Comparison of ENCODE assay signal across 12 mouse cellular contexts in the genomic region with DNA sequence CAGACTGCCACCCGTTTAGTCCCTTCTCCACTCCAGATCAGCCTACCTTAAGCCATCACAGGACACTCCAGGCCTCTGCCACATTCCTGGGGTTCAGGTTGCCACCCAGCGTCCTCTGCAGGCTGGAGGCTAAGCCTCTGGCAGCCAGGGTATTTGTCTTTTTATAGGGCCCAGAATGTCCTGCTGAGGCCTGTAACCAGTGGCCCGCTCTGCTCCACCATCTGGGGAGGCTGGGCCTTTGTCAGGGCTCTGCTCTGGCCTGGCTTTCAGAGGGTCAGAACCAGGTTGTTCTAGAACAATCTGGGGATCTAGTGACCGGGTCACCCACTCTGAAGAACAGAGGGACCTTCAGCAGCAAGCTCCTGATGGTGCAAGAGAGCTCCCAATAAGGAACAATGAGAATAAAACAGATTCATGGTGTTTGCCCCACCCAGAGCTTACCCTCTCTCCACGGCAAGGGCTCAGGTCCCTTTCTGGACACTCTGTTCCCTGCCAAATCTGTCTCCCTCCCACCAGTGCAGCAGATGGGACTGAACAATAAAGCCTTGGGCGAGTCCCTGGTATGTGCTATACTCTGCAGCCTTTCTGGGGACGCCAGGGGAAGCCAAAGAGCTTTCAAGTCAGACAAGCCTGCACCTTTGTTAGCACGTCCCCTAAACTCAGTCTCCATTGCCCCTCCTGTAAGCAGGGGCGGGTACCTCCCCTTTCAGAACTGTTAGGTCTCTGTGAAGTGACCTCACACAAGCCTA. TPM values are rescaled to one million over a fixed set of nuclear protein-coding genes. Genes with fewer than 3 reads are reported as not detected.
DNase-seq lines count a peak whose midpoint lies in the region; ATAC-seq and TF ChIP-seq lines count a peak whose summit lies in the region.
"Had no signal": no experiment of that assay in that cellular context is flagged by ENCODE, and none has a peak within 500 bp of the region (broad histone marks: within the 10 kb centered on the region; RNA-seq: fewer than 3 reads in every experiment).

No protein-coding gene starts in this region.

- no peak overlapping the region for H3K4me2 ChIP-seq in limb, embryonic 12.5 days
- peak overlapping the region; percentile 27 for H3K4me2 ChIP-seq in myocyte (ENCODE audit: low read depth)
- H3K4me2 ChIP-seq in liver, embryonic 11.5 days: no peak overlapping the region
- H3K4me2 ChIP-seq: embryonic facial prominence, embryonic 13.5 days had no signal

- H3ac ChIP-seq in myocyte (ENCODE audit: control insufficient read depth, insufficient read length): no peak overlapping the region

- no peak for TF ChIP-seq POLR2A in myocyte (IDR thresholded peaks at IDR 0.05; ENCODE audit: insufficient read length, low read depth)

- no peak for ATAC-seq in limb, embryonic 12.5 days (ENCODE audit: insufficient number of reproducible peaks, insufficient read depth, low FRiP score, low TSS enrichment, low read depth)
- no peak for ATAC-seq in liver, embryonic 11.5 days (replicated peaks; ENCODE audit: low FRiP score)

- H3K4me3 ChIP-seq in limb, embryonic 12.5 days (replicated peaks): no peak overlapping the region
- no peak overlapping the region for H3K4me3 ChIP-seq in limb, embryonic 10.5 days
- H3K4me3 ChIP-seq in myocyte: no peak overlapping the region
- H3K4me3 ChIP-seq in liver, embryonic 11.5 days (ENCODE audit: low read depth, low read length): no peak overlapping the region
- H3K4me3 ChIP-seq: embryonic facial prominence, embryonic 13.5 days had no signal

- no peak overlapping the region for H3K9ac ChIP-seq in limb, embryonic 12.5 days (replicated peaks)
- no peak overlapping the region for H3K9ac ChIP-seq in liver, embryonic 11.5 days (ENCODE audit: low read depth, low read length)
- H3K9ac ChIP-seq: embryonic facial prominence, embryonic 13.5 days had no signal

- 58% methylated on average over 9 of the region's 9 CpGs for WGBS in limb, embryonic 12.5 days
- 60% methylated on average over 9 of the region's 9 CpGs for WGBS in limb, embryonic 10.5 days
- 57% methylated on average over 9 of the region's 9 CpGs for WGBS in liver, embryonic 11.5 days

- no peak for DNase-seq in limb, embryonic 10.5 days (ENCODE audit: low spot score)
- peak; percentile 86 for DNase-seq in cerebellum, adult 11-12 months
- peak; percentile 51 to 73 for DNase-seq in gastrocnemius, adult 8-10 months (ENCODE audit: low spot score in 2 of 2)
- peak; percentile 59 to 87 for DNase-seq in layer of hippocampus, adult 8-10 months (ENCODE audit: low spot score in 2 of 2)
- peak; percentile 62 to 65 for DNase-seq in thymus, postnatal 36 days
- no peak for DNase-seq in liver, embryonic 11.5 days (ENCODE audit: low spot score)

- H3K27ac ChIP-seq in limb, embryonic 12.5 days: 0 out of 2 replicates have a peak overlapping the region, but pooled peaks have one; percentile 7
- no peak overlapping the region for H3K27ac ChIP-seq in limb, embryonic 10.5 days
- no peak overlapping the region for H3K27ac ChIP-seq in liver, embryonic 11.5 days (ENCODE audit: low read depth, low read length)
- H3K27ac ChIP-seq: embryonic facial prominence, embryonic 13.5 days had no signal

- H3K9me3 ChIP-seq in limb, embryonic 12.5 days: no peaks in the 10 kb centered on the region
- H3K9me3 ChIP-seq in limb, embryonic 10.5 days (replicated peaks): no peaks in the 10 kb centered on the region
- H3K9me3 ChIP-seq in liver, embryonic 11.5 days (ENCODE audit: control insufficient read depth, low read length): no peaks in the 10 kb centered on the region
- H3K9me3 ChIP-seq: embryonic facial prominence, embryonic 13.5 days had no signal

- no peaks in the 10 kb centered on the region for H3K27me3 ChIP-seq in limb, embryonic 12.5 days
- H3K27me3 ChIP-seq in limb, embryonic 10.5 days (ENCODE audit: low read depth, poor library complexity, severe bottlenecking): no peaks in the 10 kb centered on the region
- H3K27me3 ChIP-seq in myocyte (ENCODE audit: control insufficient read depth, insufficient read depth, insufficient read length): no peaks in the 10 kb centered on the region
- H3K27me3 ChIP-seq in liver, embryonic 11.5 days (replicated peaks; ENCODE audit: control insufficient read depth, insufficient read depth, low read length): peaks cover 7% of the 10 kb centered on the region; the same call in 1 of the 2 replicates
- H3K27me3 ChIP-seq: embryonic facial prominence, embryonic 13.5 days had no signal

- H3K36me3 ChIP-seq in limb, embryonic 12.5 days: no peaks in the 10 kb centered on the region
- H3K36me3 ChIP-seq in limb, embryonic 10.5 days: no peaks in the 10 kb centered on the region
- no peaks in the 10 kb centered on the region for H3K36me3 ChIP-seq in myocyte (ENCODE audit: control insufficient read depth, insufficient read depth)
- no peaks in the 10 kb centered on the region for H3K36me3 ChIP-seq in liver, embryonic 11.5 days (ENCODE audit: control insufficient read depth, insufficient read depth, low read length)
- H3K36me3 ChIP-seq: embryonic facial prominence, embryonic 13.5 days had no signal

- no peaks in the 10 kb centered on the region for H3K4me1 ChIP-seq in limb, embryonic 12.5 days (replicated peaks)
- H3K4me1 ChIP-seq in limb, embryonic 10.5 days: peaks cover 5% of the 10 kb centered on the region; the same call in 1 of the 2 replicates
- H3K4me1 ChIP-seq in liver, embryonic 11.5 days (replicated peaks; ENCODE audit: control insufficient read depth, insufficient read depth, low read length): no peaks in the 10 kb centered on the region
- H3K4me1 ChIP-seq: embryonic facial prominence, embryonic 13.5 days had no signal

- no peaks in the 10 kb centered on the region for H3K79me2 ChIP-seq in myocyte (ENCODE audit: control insufficient read depth, insufficient read depth)

TF ChIP-seq in myocyte, 11 proteins besides CTCF, POLR2A, EP300 and RAD21:
- no peak for TF ChIP-seq POLR2AphosphoS2 (IDR thresholded peaks at IDR 0.05; ENCODE audit: insufficient read length, low read depth)
- no peak for TF ChIP-seq TCF3 (IDR thresholded peaks at IDR 0.05; ENCODE audit: insufficient read length, low read depth)
- no peak for TF ChIP-seq SRF (IDR thresholded peaks at IDR 0.05; ENCODE audit: control insufficient read depth, insufficient read length, low read depth)
- TF ChIP-seq MYOD1 (IDR thresholded peaks at IDR 0.05; ENCODE audit: control insufficient read depth in 1 of 3, insufficient read length in 2 of 3, low read depth in 2 of 3): no peak
- TF ChIP-seq MAX (IDR thresholded peaks at IDR 0.05; ENCODE audit: low read depth): no peak
- no peak for TF ChIP-seq REST (IDR thresholded peaks at IDR 0.05; ENCODE audit: insufficient read depth, insufficient read length)
- TF ChIP-seq TCF12 (IDR thresholded peaks at IDR 0.05; ENCODE audit: insufficient read depth, poor library complexity, severe bottlenecking): peak; percentile 3
- TF ChIP-seq MYOG (IDR thresholded peaks at IDR 0.05; ENCODE audit: control insufficient read depth in 1 of 3, insufficient read depth in 1 of 3, insufficient read length in 2 of 3, low read depth in 2 of 3): peak in 1 of 3 experiments; percentile 15
- TF ChIP-seq USF1 (IDR thresholded peaks at IDR 0.05; ENCODE audit: low read depth): no peak
TF ChIP-seq in myocyte: peak in this region for 2.

RNA-seq across cellular contexts. Expression of gene Cacna1s, which starts 8.7 kb away (rescaled TPM):
- 2.4 and 3.7 TPM in 2 replicates for polyA plus RNA-seq in limb, embryonic 12.5 days (2016; fragmentation: Nextera tagmentation; extraction: Ambion mirVana)
- 0.06 TPM in 1 of 2 replicates, not detected in the other for polyA plus RNA-seq in limb, embryonic 10.5 days (2016; fragmentation: Nextera tagmentation; extraction: Ambion mirVana)
- 1,000 to 10,000 TPM in 3 of 4 experiments, 100 to 1,000 TPM in 1; 844 to 1,101 (median 1,067) TPM for total RNA-seq in gastrocnemius, adult 8-10 months (2022)
- total RNA-seq in layer of hippocampus, adult 8-10 months (2022): 1 to 10 TPM in 2 of 4 experiments, under 1 TPM in 2; 0.37 to 1.9 (median 0.79) TPM
- polyA plus RNA-seq in myocyte (2012; fragmentation: generic; extraction: Trizol): 177 TPM
- 0.09 and 0.45 TPM in 2 replicates for polyA plus RNA-seq in liver, embryonic 11.5 days (2014; fragmentation: Nextera tagmentation; extraction: Ambion mirVana)
- total RNA-seq: MEL had no signal
- polyA plus RNA-seq: liver, adult 2 months had no signal

RNA-seq across cellular contexts. Expression of gene Ascl5, which starts 10.6 kb away (rescaled TPM):
- not detected in 2 replicates for polyA plus RNA-seq in limb, embryonic 12.5 days (2016; fragmentation: Nextera tagmentation; extraction: Ambion mirVana)
- not detected in 2 replicates for polyA plus RNA-seq in limb, embryonic 10.5 days (2016; fragmentation: Nextera tagmentation; extraction: Ambion mirVana)
- total RNA-seq in gastrocnemius, adult 8-10 months (2022): not detected
- total RNA-seq in layer of hippocampus, adult 8-10 months (2022): not detected
- polyA plus RNA-seq in myocyte (2012; fragmentation: generic; extraction: Trizol): 0.36 TPM
- polyA plus RNA-seq in liver, embryonic 11.5 days (2014; fragmentation: Nextera tagmentation; extraction: Ambion mirVana): 0.47 TPM in 1 of 2 replicates, not detected in the other
- total RNA-seq: liver, adult 2 months; MEL had no signal
- polyA plus RNA-seq: liver, adult 2 months; small intestine, adult 2 months had no signal

RNA-seq across cellular contexts. Expression of gene Tmem9, which starts 53.3 kb away (rescaled TPM):
- 165 and 173 TPM in 2 replicates for polyA plus RNA-seq in limb, embryonic 12.5 days (2016; fragmentation: Nextera tagmentation; extraction: Ambion mirVana)
- 147 and 162 TPM in 2 replicates for polyA plus RNA-seq in limb, embryonic 10.5 days (2016; fragmentation: Nextera tagmentation; extraction: Ambion mirVana)
- total RNA-seq in gastrocnemius, adult 8-10 months (2022): 10 to 100 TPM in 1 of 4 experiments, 1 to 10 TPM in 3; 8.6 to 12.9 (median 9.6) TPM
- total RNA-seq in layer of hippocampus, adult 8-10 months (2022): 10 to 100 TPM; 71.4 to 79.2 (median 73.5) TPM
- polyA plus RNA-seq in myocyte (2012; fragmentation: generic; extraction: Trizol): 127 TPM
- polyA plus RNA-seq in liver, embryonic 11.5 days (2014; fragmentation: Nextera tagmentation; extraction: Ambion mirVana): 79.6 and 92.6 TPM in 2 replicates

RNA-seq across cellular contexts. Expression of gene Igfn1, which starts 55.1 kb away (rescaled TPM):
- 0.14 TPM in 1 of 2 replicates, not detected in the other for polyA plus RNA-seq in limb, embryonic 12.5 days (2016; fragmentation: Nextera tagmentation; extraction: Ambion mirVana)
- polyA plus RNA-seq in limb, embryonic 10.5 days (2016; fragmentation: Nextera tagmentation; extraction: Ambion mirVana): 0.04 TPM in 1 of 2 replicates, not detected in the other
- 10 to 100 TPM; 28.7 to 98.0 (median 63.2) TPM for total RNA-seq in gastrocnemius, adult 8-10 months (2022)
- total RNA-seq in layer of hippocampus, adult 8-10 months (2022): under 1 TPM; 0.35 to 0.61 (median 0.38) TPM
- polyA plus RNA-seq in myocyte (2012; fragmentation: generic; extraction: Trizol): 7.1 TPM
- polyA plus RNA-seq in liver, embryonic 11.5 days (2014; fragmentation: Nextera tagmentation; extraction: Ambion mirVana): not detected in 2 replicates
- total RNA-seq: liver, adult 2 months had no signal
- polyA plus RNA-seq: liver, adult 2 months had no signal

Comparison
In these comparisons a context has a peak if more than half of its experiments do, and no peak if none do; other contexts are left out.
1. DNase-seq: peak in cerebellum, adult 11-12 months (single experiment), gastrocnemius, adult 8-10 months (2 of 2), layer of hippocampus, adult 8-10 months (2 of 2) and thymus, postnatal 36 days (2 of 2); none in limb, embryonic 10.5 days (single experiment) and liver, embryonic 11.5 days (single experiment).
2. RNA of gene Cacna1s, which starts 8.7 kb away (polyA plus RNA-seq): 177 TPM in myocyte (single experiment); 2.4 to 3.7 TPM in limb, embryonic 12.5 days, 0.09 to 0.45 TPM in liver, embryonic 11.5 days and 0.06 TPM in limb, embryonic 10.5 days; every median in the first group is over 10 times any median in the second.